ENCODE assay signal across 9 mouse cellular contexts in the genomic region with DNA sequence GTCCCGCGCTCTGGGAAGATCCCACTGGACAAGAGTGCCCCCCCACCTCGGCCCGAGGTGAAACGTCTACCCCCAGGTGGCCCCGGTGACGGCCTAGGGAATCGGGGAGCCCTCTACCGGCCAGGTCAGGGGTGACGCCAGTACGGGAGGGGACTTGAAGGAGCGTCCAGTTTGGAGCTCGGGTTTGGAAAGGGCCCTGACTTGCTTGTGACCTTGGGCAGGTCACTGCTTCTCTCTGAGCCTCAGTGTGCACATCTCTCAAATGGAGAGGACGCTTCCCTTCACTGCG. TPM values are rescaled to one million over a fixed set of nuclear protein-coding genes. Genes with fewer than 3 reads are reported as not detected.
DNase-seq lines count a peak whose midpoint lies in the region; ATAC-seq and TF ChIP-seq lines count a peak whose summit lies in the region.
"Had no signal": no experiment of that assay in that cellular context is flagged by ENCODE, and none has a peak within 500 bp of the region (broad histone marks: within the 10 kb centered on the region; RNA-seq: fewer than 3 reads in every experiment).

No protein-coding gene starts in this region.

- H3K36me3 ChIP-seq in E14TG2a.4 (ENCODE audit: insufficient read depth, low read length): no peaks in the 10 kb centered on the region
- no peaks in the 10 kb centered on the region for H3K36me3 ChIP-seq in embryonic facial prominence, embryonic 10.5 days (replicated peaks)
- H3K36me3 ChIP-seq in intestine, embryonic 14.5 days (ENCODE audit: control insufficient read depth, insufficient read depth, low read length): no peaks in the 10 kb centered on the region
- H3K36me3 ChIP-seq in lung, embryonic 15.5 days: no peaks in the 10 kb centered on the region

- peak overlapping the region; percentile 35; the same call in 1 of the 2 replicates for H3K9ac ChIP-seq in intestine, embryonic 14.5 days (ENCODE audit: low read length)
- peak overlapping the region; percentile 22; the same call in 1 of the 2 replicates for H3K9ac ChIP-seq in lung, embryonic 15.5 days

- peak; percentile 52 for DNase-seq in adrenal gland, postnatal 10 days
- no peak for DNase-seq in adrenal gland, postnatal 4 days (ENCODE audit: low spot score in 2 of 2)
- no peak for DNase-seq in embryonic facial prominence, embryonic 10.5 days (ENCODE audit: low spot score)
- DNase-seq in intestine, embryonic 14.5 days (ENCODE audit: low spot score): peak; percentile 65
- peak; percentile 64 for DNase-seq in testis, postnatal 10 days (ENCODE audit: low spot score)
- no peak for DNase-seq in ovary, adult 18-20 months (ENCODE audit: low spot score)

- peak; percentile 30; the same call in 1 of the 2 replicates for ATAC-seq in intestine, embryonic 14.5 days (replicated peaks; ENCODE audit: low FRiP score, low TSS enrichment, low read depth)
- ATAC-seq in lung, embryonic 15.5 days (ENCODE audit: borderline replicate concordance, extremely low read depth, low FRiP score, low TSS enrichment): no peak

- peak; percentile 40 for TF ChIP-seq CTCF in E14TG2a.4 (conservative IDR thresholded peaks at IDR 0.05; ENCODE audit: low read length)

- peak overlapping the region; percentile 82 for H3K4me3 ChIP-seq in E14TG2a.4 (replicated peaks; ENCODE audit: low read length)
- peak overlapping the region; percentile 67 for H3K4me3 ChIP-seq in embryonic facial prominence, embryonic 10.5 days
- H3K4me3 ChIP-seq in intestine, embryonic 14.5 days (ENCODE audit: low read depth, low read length): peak overlapping the region; percentile 43
- peak overlapping the region; percentile 47 for H3K4me3 ChIP-seq in lung, embryonic 15.5 days

- peak overlapping the region; percentile 96 for H3K4me2 ChIP-seq in intestine, embryonic 14.5 days (ENCODE audit: low read length)
- H3K4me2 ChIP-seq in lung, embryonic 15.5 days: peak overlapping the region; percentile 96

- WGBS in embryonic facial prominence, embryonic 10.5 days: 3% methylated on average over 15 of the region's 15 CpGs
- 3% methylated on average over 15 of the region's 15 CpGs for WGBS in intestine, embryonic 14.5 days
- 2% methylated on average over 15 of the region's 15 CpGs for WGBS in lung, embryonic 15.5 days

- peaks cover 91% of the 10 kb centered on the region for H3K27me3 ChIP-seq in E14TG2a.4 (ENCODE audit: insufficient read depth, low read length)
- peaks cover 94% of the 10 kb centered on the region for H3K27me3 ChIP-seq in embryonic facial prominence, embryonic 10.5 days (replicated peaks; ENCODE audit: low read depth, poor library complexity, severe bottlenecking)
- peaks cover 38% of the 10 kb centered on the region for H3K27me3 ChIP-seq in intestine, embryonic 14.5 days (replicated peaks; ENCODE audit: control insufficient read depth, insufficient read depth, low read length)
- H3K27me3 ChIP-seq in lung, embryonic 15.5 days: peaks cover 49% of the 10 kb centered on the region

- peaks cover 23% of the 10 kb centered on the region; the same call in 1 of the 2 replicates for H3K4me1 ChIP-seq in E14TG2a.4 (replicated peaks; ENCODE audit: low read depth, low read length)
- peaks cover 35% of the 10 kb centered on the region for H3K4me1 ChIP-seq in embryonic facial prominence, embryonic 10.5 days
- H3K4me1 ChIP-seq in intestine, embryonic 14.5 days (replicated peaks; ENCODE audit: control insufficient read depth, insufficient read depth, low read length): peaks cover 8% of the 10 kb centered on the region
- peaks cover 13% of the 10 kb centered on the region for H3K4me1 ChIP-seq in lung, embryonic 15.5 days

- no peak overlapping the region; the same call in 1 of the 2 replicates for H3K27ac ChIP-seq in embryonic facial prominence, embryonic 10.5 days (replicated peaks)
- no peak overlapping the region for H3K27ac ChIP-seq in intestine, embryonic 14.5 days (ENCODE audit: low read depth)
- H3K27ac ChIP-seq in lung, embryonic 15.5 days: no peak overlapping the region

- H3K9me3 ChIP-seq in E14TG2a.4 (ENCODE audit: low read length): no peaks in the 10 kb centered on the region
- no peaks in the 10 kb centered on the region for H3K9me3 ChIP-seq in embryonic facial prominence, embryonic 10.5 days
- no peaks in the 10 kb centered on the region for H3K9me3 ChIP-seq in intestine, embryonic 14.5 days (ENCODE audit: control insufficient read depth, low read length)
- H3K9me3 ChIP-seq in lung, embryonic 15.5 days: no peaks in the 10 kb centered on the region

RNA-seq across cellular contexts. Expression of a gene that starts 1.6 kb away (rescaled TPM):
- total RNA-seq in adrenal gland, postnatal 10 days (2021): under 1 TPM; 0.15 to 0.24 TPM
- total RNA-seq in adrenal gland, postnatal 4 days (2021): under 1 TPM; 0.34 to 0.99 TPM
- polyA plus RNA-seq in embryonic facial prominence, embryonic 10.5 days (2016; fragmentation: Nextera tagmentation; extraction: Ambion mirVana): 0.16 TPM in 2 replicates
- 0.12 and 0.16 TPM in 2 replicates for polyA plus RNA-seq in intestine, embryonic 14.5 days (2014; fragmentation: Nextera tagmentation; extraction: Ambion mirVana)
- not detected in 2 replicates for polyA plus RNA-seq in lung, embryonic 15.5 days (2015; fragmentation: Nextera tagmentation; extraction: Ambion mirVana)
- total RNA-seq: heart, postnatal 10 days had no signal

RNA-seq across cellular contexts. Expression of a gene that starts 37.1 kb away (rescaled TPM):
- under 1 TPM; 0.24 to 0.39 TPM for total RNA-seq in adrenal gland, postnatal 10 days (2021)
- total RNA-seq in adrenal gland, postnatal 4 days (2021): under 1 TPM; 0.40 to 0.50 TPM
- polyA plus RNA-seq in embryonic facial prominence, embryonic 10.5 days (2016; fragmentation: Nextera tagmentation; extraction: Ambion mirVana): 0.14 TPM in 1 of 2 replicates, not detected in the other
- 0.23 and 0.43 TPM in 2 replicates for polyA plus RNA-seq in intestine, embryonic 14.5 days (2014; fragmentation: Nextera tagmentation; extraction: Ambion mirVana)
- 0.46 and 0.57 TPM in 2 replicates for polyA plus RNA-seq in lung, embryonic 15.5 days (2015; fragmentation: Nextera tagmentation; extraction: Ambion mirVana)

RNA-seq across cellular contexts. Expression of a gene that starts 44.6 kb away (rescaled TPM):
- total RNA-seq in adrenal gland, postnatal 10 days (2021): 10 to 100 TPM; 34.0 to 36.8 TPM
- 10 to 100 TPM; 35.7 to 39.8 TPM for total RNA-seq in adrenal gland, postnatal 4 days (2021)
- polyA plus RNA-seq in embryonic facial prominence, embryonic 10.5 days (2016; fragmentation: Nextera tagmentation; extraction: Ambion mirVana): 150 and 158 TPM in 2 replicates
- 112 and 122 TPM in 2 replicates for polyA plus RNA-seq in intestine, embryonic 14.5 days (2014; fragmentation: Nextera tagmentation; extraction: Ambion mirVana)
- 109 and 121 TPM in 2 replicates for polyA plus RNA-seq in lung, embryonic 15.5 days (2015; fragmentation: Nextera tagmentation; extraction: Ambion mirVana)

Comparison
In these comparisons a context has a peak if more than half of its experiments do, and no peak if none do; other contexts are left out.
1. DNase-seq: peak in adrenal gland, postnatal 10 days (single experiment), intestine, embryonic 14.5 days (single experiment) and testis, postnatal 10 days (single experiment); none in adrenal gland, postnatal 4 days (0 of 2), embryonic facial prominence, embryonic 10.5 days (single experiment) and ovary, adult 18-20 months (single experiment).
2. Peak in every context shown above with its lines, with median percentiles within 50 percentile points of each other: H3K4me3 ChIP-seq.